Mouse (Mus musculus): ENCODE data around the gene Sptssb. TPM values are rescaled to one million over a fixed set of nuclear protein-coding genes. Genes with fewer than 3 reads are reported as not detected.

The Sptssb gene
- not detected in 2 replicates for polyA plus RNA-seq (2011; ENCODE audit: insufficient read length, low read depth, missing spikeins)

DNA sequence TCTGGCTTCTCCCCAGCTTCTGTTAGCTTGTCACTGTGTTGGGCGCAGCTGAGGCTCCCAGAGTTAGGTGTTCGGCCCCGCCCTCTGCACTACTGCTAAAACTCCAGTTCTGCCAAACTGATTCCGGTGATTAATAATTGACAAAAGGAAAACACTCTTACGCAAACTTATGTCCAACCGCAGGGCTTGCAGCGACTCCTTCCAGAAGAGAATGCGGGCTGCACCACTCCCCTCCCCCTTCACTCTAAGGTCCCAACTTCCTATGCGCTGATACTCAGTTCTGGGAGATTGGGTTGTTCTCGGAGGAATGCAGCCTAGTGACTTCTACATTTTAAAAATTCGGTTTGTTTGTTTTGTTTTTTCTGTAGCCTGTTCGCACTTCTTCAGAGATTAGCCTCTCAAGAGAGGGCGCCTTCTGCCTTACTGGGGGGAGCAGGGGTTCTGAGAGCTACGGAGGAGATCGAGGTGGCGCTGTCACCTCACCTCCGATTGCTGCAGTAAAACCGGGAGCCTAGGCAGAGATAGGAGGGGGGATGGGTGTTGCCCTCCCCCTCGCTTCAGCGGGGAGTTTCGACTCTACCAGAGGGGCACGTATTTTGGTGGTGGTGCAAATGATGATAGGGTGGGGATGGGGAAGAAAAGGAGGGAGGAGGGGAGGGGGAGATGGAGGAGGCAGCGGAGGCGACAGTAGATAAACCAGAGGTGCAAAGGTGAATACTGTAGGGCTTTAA, at the start of gene Sptssb:
TSS of gene Sptssb (minus strand) at position 83 of the 731 bp plus-strand sequence.
- Histone ChIP-seq H3K4me1 (ENCODE audit: control insufficient read depth, insufficient read depth, low read length) (no peaks in the 10 kb centered on the region), H3K4me3 (ENCODE audit: insufficient read depth, low read length) (peak within 1 kb of the TSS; percentile 37), H3K27ac (ENCODE audit: insufficient read depth, low read length) (no peak within 1 kb of the TSS)
- TF ChIP-seq CTCF (IDR thresholded peaks at IDR 0.05; ENCODE audit: borderline replicate concordance, insufficient read depth, low read length) (no peak), POLR2A (IDR thresholded peaks at IDR 0.05; ENCODE audit: low read depth, low read length) (no peak)

DNA sequence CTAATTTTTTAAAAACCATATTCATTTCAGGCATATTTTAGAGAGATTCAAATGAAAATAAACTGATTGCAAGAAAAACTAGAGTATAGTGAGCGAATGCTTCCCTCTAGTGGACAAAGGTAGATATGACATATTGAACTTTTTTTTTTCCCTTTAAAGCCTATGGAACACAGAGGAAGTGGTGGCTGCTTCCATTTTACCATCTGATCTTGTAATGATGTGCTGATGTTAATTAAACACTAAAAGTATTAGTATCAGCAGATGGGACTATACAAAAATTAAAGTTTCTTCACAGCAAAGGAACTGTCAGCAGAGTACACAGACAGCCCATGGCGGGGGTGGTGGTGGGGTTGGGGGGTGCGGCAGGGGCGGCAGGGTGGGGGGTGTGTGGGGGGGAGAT, 48.3 kb upstream of the Sptssb start:
- Histone ChIP-seq H3K27ac (ENCODE audit: insufficient read depth, low read length) (no peak overlapping the region), H3K4me1 (ENCODE audit: control insufficient read depth, insufficient read depth, low read length) (no peaks in the 10 kb centered on the region), H3K4me3 (ENCODE audit: insufficient read depth, low read length) (no peak overlapping the region)
- no peak for TF ChIP-seq CTCF (IDR thresholded peaks at IDR 0.05; ENCODE audit: borderline replicate concordance, insufficient read depth, low read length)
- no peak for TF ChIP-seq POLR2A (IDR thresholded peaks at IDR 0.05; ENCODE audit: low read depth, low read length)

DNA sequence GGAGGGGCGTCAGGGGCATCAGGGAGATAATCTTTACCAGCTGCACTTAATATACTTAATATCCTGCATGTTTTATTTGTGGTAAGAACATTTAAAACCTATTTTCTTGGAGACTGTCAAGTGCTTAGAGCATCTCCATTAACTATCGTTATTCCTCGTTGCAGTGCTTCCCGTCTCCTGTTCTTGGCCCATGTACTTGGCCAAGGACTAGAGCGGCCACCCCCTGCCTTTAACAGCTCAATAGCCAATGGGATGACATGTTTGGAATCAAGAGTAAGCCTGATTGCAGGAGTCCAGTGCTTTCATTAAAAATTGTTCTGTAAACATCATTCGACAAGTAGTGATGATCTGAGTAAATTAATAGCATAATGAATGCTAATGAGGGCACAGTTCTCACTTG, 47.8 kb upstream of the Sptssb start:
- Histone ChIP-seq H3K4me1 (ENCODE audit: control insufficient read depth, insufficient read depth, low read length) (no peaks in the 10 kb centered on the region), H3K27ac (ENCODE audit: insufficient read depth, low read length) (no peak overlapping the region), H3K4me3 (ENCODE audit: insufficient read depth, low read length) (no peak overlapping the region)
- no peak for TF ChIP-seq POLR2A (IDR thresholded peaks at IDR 0.05; ENCODE audit: low read depth, low read length)
- TF ChIP-seq CTCF (IDR thresholded peaks at IDR 0.05; ENCODE audit: borderline replicate concordance, insufficient read depth, low read length) = no peak

DNA sequence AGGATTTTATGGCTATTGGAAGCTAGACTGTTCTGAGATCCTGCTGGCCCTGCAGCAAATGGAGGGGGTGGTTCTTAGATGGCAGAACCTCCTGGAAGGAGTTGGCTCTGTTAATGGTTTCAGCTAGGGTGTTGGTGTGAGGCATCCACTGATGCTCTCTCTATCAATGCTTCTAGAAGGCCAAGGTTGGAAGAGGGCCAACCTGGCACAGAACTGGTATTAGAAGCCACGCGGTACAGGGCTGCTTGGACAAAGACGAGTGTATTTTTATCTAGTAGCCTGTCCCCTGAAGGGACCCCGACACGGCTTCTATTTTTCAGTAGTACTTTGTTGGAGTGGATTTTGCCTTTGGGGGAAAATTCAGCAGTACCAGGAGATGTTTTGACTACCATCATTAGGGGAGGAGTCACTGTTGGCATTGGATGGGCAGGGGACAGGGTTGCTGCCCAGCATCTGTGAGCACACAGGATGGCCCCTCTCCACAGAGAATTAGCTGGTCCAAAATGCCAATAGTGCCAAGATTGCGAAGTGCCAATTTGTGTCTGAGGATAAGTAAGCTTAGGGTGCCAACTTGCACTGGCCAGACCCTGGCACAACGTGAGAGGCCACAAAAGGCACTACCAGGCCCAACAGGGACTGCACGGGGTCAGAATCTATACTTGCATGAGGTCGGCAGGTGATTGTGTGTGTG, 43.2 kb upstream of the Sptssb start:
- no peak overlapping the region for H3K4me3 ChIP-seq (ENCODE audit: insufficient read depth, low read length)
- no peak overlapping the region for H3K27ac ChIP-seq (ENCODE audit: insufficient read depth, low read length)
- peaks cover 10% of the 10 kb centered on the region for H3K4me1 ChIP-seq (ENCODE audit: control insufficient read depth, insufficient read depth, low read length)
- no peak for TF ChIP-seq POLR2A (IDR thresholded peaks at IDR 0.05; ENCODE audit: low read depth, low read length)
- no peak for TF ChIP-seq CTCF (IDR thresholded peaks at IDR 0.05; ENCODE audit: borderline replicate concordance, insufficient read depth, low read length)

DNA sequence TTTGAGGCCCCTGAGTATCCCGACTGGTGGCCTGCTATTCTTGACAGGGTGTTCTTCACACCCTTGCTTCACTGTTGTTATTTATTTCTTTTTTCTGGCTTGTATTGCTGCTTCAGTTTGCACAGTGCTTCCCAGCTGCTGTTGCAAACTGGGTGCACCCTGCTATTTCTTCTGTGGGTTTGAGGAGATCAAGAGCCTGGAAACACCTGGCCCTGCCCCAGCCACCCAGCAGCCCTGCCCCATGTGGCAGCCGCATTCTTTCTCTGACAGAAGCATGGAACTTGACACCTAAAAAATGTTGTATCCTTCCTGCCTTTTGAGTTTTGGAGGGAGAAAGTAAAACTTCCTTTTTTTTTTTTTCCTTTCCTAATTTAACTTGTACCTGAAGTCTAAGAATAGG, 42.6 kb upstream of the Sptssb start:
- TF ChIP-seq POLR2A (IDR thresholded peaks at IDR 0.05; ENCODE audit: low read depth, low read length) = no peak
- no peak for TF ChIP-seq CTCF (IDR thresholded peaks at IDR 0.05; ENCODE audit: borderline replicate concordance, insufficient read depth, low read length)
- Histone ChIP-seq H3K4me1 (ENCODE audit: control insufficient read depth, insufficient read depth, low read length) (peaks cover 10% of the 10 kb centered on the region), H3K4me3 (ENCODE audit: insufficient read depth, low read length) (no peak overlapping the region), H3K27ac (ENCODE audit: insufficient read depth, low read length) (no peak overlapping the region)

DNA sequence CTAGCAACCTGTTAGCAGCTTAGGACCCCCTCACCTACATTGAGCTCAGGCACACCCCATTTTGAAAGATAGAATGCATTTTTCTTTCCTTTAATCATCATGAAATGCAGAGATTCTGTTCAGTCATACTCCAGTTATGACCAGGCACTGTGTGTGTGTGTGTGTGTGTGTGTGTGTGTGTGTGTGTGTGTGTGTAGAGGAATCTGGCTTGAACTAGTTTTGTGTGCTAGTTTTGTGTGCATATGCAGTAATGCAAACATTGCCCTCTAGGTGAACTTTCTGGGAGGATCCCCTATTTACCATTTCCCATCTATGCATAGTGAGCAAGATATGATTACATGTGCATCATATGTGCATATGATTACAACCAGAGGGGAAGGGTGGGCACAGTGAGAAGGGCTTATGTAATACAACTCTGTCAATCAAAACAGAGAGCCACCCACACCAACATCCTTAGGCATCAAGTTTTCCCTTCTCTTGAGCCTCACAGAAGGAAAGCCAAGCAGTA, 42.2 kb upstream of the Sptssb start:
- Histone ChIP-seq H3K4me1 (ENCODE audit: control insufficient read depth, insufficient read depth, low read length) (peaks cover 10% of the 10 kb centered on the region), H3K27ac (ENCODE audit: insufficient read depth, low read length) (no peak overlapping the region), H3K4me3 (ENCODE audit: insufficient read depth, low read length) (no peak overlapping the region)
- TF ChIP-seq CTCF (IDR thresholded peaks at IDR 0.05; ENCODE audit: borderline replicate concordance, insufficient read depth, low read length) (no peak), POLR2A (IDR thresholded peaks at IDR 0.05; ENCODE audit: low read depth, low read length) (no peak)

DNA sequence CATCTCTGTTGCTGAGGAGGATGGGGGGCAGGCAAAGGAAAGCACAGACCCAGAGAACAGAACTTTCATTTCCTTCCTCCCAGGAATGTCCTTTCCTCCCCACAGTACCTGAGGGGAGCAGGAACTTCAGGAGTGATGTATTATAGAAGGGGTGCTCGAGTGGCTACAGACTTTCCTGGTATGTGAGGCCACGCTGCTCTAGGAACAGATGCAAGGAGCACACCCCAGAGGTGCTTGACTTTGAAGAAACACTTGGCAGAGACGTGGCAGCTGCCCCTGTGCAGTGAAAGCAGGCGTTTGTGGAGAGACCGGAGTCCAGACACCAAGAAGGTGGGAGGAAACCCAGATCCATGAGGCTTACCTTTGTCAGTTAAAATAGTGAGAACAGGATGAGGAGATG, 40.6 kb upstream of the Sptssb start:
- peaks cover 10% of the 10 kb centered on the region for H3K4me1 ChIP-seq (ENCODE audit: control insufficient read depth, insufficient read depth, low read length)
- TF ChIP-seq CTCF (IDR thresholded peaks at IDR 0.05; ENCODE audit: borderline replicate concordance, insufficient read depth, low read length) (no peak), POLR2A (IDR thresholded peaks at IDR 0.05; ENCODE audit: low read depth, low read length) (no peak)
- H3K4me3 ChIP-seq (ENCODE audit: insufficient read depth, low read length) = no peak overlapping the region
- H3K27ac ChIP-seq (ENCODE audit: insufficient read depth, low read length) = no peak overlapping the region

DNA sequence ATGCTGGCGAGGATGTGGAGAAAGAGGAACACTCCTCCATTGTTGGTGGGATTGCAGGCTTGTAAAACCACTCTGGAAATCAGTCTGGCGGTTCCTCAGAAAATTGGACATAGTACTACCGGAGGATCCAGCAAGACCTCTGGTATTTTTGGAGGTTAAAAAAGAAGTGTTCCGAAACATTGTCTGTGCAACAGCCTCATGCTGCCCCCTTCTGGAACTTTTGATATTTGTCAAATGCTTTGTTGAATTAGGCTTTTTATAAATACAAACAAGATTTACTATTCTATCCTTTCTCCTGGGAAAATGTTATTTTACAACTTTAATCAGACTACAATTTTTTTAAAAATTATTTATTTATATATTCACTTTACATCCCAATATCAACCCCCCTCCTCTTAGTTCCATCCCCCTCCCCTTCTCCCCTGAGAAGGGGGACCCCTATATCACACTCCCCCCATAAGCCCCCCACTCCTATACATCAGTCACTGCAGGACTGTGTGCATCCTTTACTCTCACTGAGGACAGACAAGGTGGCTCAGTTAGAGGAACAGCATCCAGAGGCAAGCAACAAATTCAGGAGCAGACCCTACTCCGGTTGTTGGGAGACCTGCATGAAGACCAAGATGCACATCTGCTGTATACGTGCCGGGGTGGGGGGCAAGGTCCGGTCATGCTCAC, 38.3 kb upstream of the Sptssb start:
- TF ChIP-seq CTCF (IDR thresholded peaks at IDR 0.05; ENCODE audit: borderline replicate concordance, insufficient read depth, low read length) (no peak), POLR2A (IDR thresholded peaks at IDR 0.05; ENCODE audit: low read depth, low read length) (no peak)
- H3K4me3 ChIP-seq (ENCODE audit: insufficient read depth, low read length) = no peak overlapping the region
- H3K4me1 ChIP-seq (ENCODE audit: control insufficient read depth, insufficient read depth, low read length) = peaks cover 10% of the 10 kb centered on the region
- H3K27ac ChIP-seq (ENCODE audit: insufficient read depth, low read length) = no peak overlapping the region

DNA sequence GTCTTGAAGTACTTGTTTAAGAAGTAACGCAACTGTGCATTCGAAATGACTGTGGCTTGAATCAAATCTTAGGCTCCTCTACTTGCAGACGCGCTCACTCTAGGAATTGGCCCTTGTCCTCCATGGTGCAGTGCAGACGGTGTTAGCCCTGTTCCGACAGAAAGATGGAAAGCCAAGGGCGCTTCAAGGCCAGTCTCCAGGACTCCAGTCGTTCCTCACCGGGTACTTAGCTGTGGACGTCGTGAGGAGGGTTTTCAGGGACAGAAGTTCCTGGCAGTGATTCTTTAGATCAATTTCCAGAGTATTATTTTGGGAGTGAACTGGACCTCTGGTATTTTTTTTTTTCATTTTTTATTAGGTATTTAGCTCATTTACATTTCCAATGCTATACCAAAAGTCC, 35.8 kb upstream of the Sptssb start:
- Histone ChIP-seq H3K27ac (ENCODE audit: insufficient read depth, low read length) (no peak overlapping the region), H3K4me1 (ENCODE audit: control insufficient read depth, insufficient read depth, low read length) (peaks cover 3% of the 10 kb centered on the region; the same call in 1 of the 2 replicates), H3K4me3 (ENCODE audit: insufficient read depth, low read length) (no peak overlapping the region)
- no peak for TF ChIP-seq POLR2A (IDR thresholded peaks at IDR 0.05; ENCODE audit: low read depth, low read length)
- no peak for TF ChIP-seq CTCF (IDR thresholded peaks at IDR 0.05; ENCODE audit: borderline replicate concordance, insufficient read depth, low read length)

Data from embryonic fibroblast, embryonic 13.5 days (primary cell).